Mouse (Mus musculus): ENCODE measurements around the gene Stoml1.

DNA sequence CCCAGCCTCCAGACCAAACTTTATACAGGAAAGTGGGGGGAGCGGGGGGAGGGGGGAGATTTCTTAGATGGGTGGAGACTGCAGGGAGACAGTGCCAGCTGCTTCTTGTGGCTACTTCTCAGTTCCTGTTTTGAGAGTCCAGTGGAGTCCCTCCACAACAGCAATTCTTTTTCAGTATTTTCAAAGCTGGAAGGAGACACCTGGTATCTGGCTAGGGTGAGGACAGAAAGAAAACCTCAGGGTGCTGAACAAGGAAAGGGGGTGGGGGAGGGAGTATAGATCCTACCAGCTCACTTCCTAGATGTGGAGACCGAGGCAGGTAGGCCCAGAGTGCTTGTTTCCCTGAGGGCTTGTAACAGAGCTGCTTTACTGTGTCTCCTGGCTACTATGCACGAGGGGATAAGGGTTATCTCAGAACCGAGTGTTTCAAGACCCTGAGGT, 13.6 kb downstream of the Stoml1 start:
- TF ChIP-seq MAFK (IDR thresholded peaks at IDR 0.05; ENCODE audit: insufficient read depth, low read depth, low read length): no peak
- TF ChIP-seq HCFC1 (IDR thresholded peaks at IDR 0.05; ENCODE audit: borderline replicate concordance, insufficient read depth, low read length): no peak
- no peak for TF ChIP-seq CHD2 (IDR thresholded peaks at IDR 0.05; ENCODE audit: low read depth, low read length)
- no peak for TF ChIP-seq ZC3H11A (IDR thresholded peaks at IDR 0.05; ENCODE audit: borderline replicate concordance, low read depth, low read length)
- no peak for TF ChIP-seq ZNF384 (IDR thresholded peaks at IDR 0.05; ENCODE audit: low read depth, low read length)

Data from ES-E14 (cell line).